Mouse (Mus musculus) C2C12 (cell line): ENCODE data around the gene Olfr427. TPM values are rescaled to one million over a fixed set of nuclear protein-coding genes. Genes with fewer than 3 reads are reported as not detected.
"Not testable (repeated sequence)": the region's sequence is repeated elsewhere in the genome, so short reads cannot be mapped to it uniquely, and the experiment has no call there.

Experiments
- H3K27me3 ChIP-seq: one replicate; pipeline ENCODE4 v1.6.1; 2011; ENCODE audit not compliant: control insufficient read depth, insufficient read depth, insufficient read length
- H3K36me3 ChIP-seq: one replicate; pipeline ENCODE4 v1.6.1; 2011; ENCODE audit not compliant: control insufficient read depth, insufficient read depth
- H3K4me3 ChIP-seq: one replicate; pipeline ENCODE4 v1.5.1; 2011; ENCODE audit warnings: mild to moderate bottlenecking, control low read depth; ENCODE audit not compliant: poor library complexity, insufficient read depth, severe bottlenecking
- H3K79me2 ChIP-seq: one replicate; pipeline ENCODE4 v1.6.1; 2011; ENCODE audit not compliant: control insufficient read depth, insufficient read depth
- H3K79me3 ChIP-seq: one replicate; pipeline ENCODE4 v1.6.1; 2011; ENCODE audit warnings: low read depth, control low read depth
- H3ac ChIP-seq: one replicate; pipeline ENCODE3; 2011; ENCODE audit warnings: low read depth; ENCODE audit not compliant: control insufficient read depth, insufficient read length
- CEBPB ChIP-seq: IDR thresholded peaks from one replicate; pipeline ENCODE4 v1.6.1; 2011; ENCODE audit warnings: low read depth, mild to moderate bottlenecking, control low read depth, moderate library complexity
- CTCF ChIP-seq: IDR thresholded peaks from one replicate; pipeline ENCODE4 v1.5.1; 2011; ENCODE audit not compliant: control insufficient read depth, insufficient read depth, insufficient read length
- FOSL1 ChIP-seq: IDR thresholded peaks from one replicate; pipeline ENCODE4 v1.8.0; 2011; ENCODE audit warnings: mild to moderate bottlenecking, low read length; ENCODE audit not compliant: poor library complexity, insufficient read depth, severe bottlenecking
- MAX ChIP-seq: IDR thresholded peaks from one replicate; pipeline ENCODE4 v1.6.1; 2011; ENCODE audit warnings: mild to moderate bottlenecking, control low read depth
- MYOD1 ChIP-seq: IDR thresholded peaks from one replicate; pipeline ENCODE4 v1.6.1; 2011; ENCODE audit warnings: low read depth; ENCODE audit not compliant: control insufficient read depth, insufficient read length
- MYOG ChIP-seq: IDR thresholded peaks from one replicate; pipeline ENCODE4 v1.6.1; 2011; ENCODE audit not compliant: control insufficient read depth, insufficient read length; ENCODE audit errors: extremely low read depth
- USF1 ChIP-seq: IDR thresholded peaks from one replicate; pipeline ENCODE4 v1.6.1; 2011; ENCODE audit warnings: low read depth, mild to moderate bottlenecking, control low read depth, moderate library complexity
- long read RNA-seq, 2 experiments: library from polyadenylated mRNA; unstranded; transcript quantifications; one replicate each; pipeline ENCODE4 v2.0.0; 2019 to 2020
- polyA plus RNA-seq: library from polyadenylated mRNA; unstranded; fragments of >200 nt; fragmentation: generic; extraction: Trizol; gene quantifications from one replicate; pipeline ENCODE4 v1.2.1, GENCODE M21; 2012; ENCODE audit warnings: missing spikeins

The Olfr427 gene
- polyA plus RNA-seq = not detected
- long read RNA-seq, experiment 1 = 0 reads
- long read RNA-seq, experiment 2 = 0 reads

- no peak within 1 kb of the TSS for H3K4me3 ChIP-seq
- no peaks in the 10 kb centered on the region for H3K79me3 ChIP-seq
- no peak within 1 kb of the TSS for H3ac ChIP-seq
- no peaks in the 10 kb centered on the region for H3K36me3 ChIP-seq
- TF ChIP-seq FOSL1 (no peak), USF1 (no peak), CTCF (no peak), MYOG (no peak), MAX (no peak), CEBPB (no peak), MYOD1 (no peak)
- no peaks in the 10 kb centered on the region for H3K79me2 ChIP-seq
- H3K27me3 ChIP-seq = no peaks in the 10 kb centered on the region
These were observed at the start of gene Olfr427 for GRCm38 (mm10) chr1:174096591-174096990. TSS of gene Olfr427 (plus strand) at chr1:174096891.

- not testable (repeated sequence) for H3ac ChIP-seq, H3K27me3 ChIP-seq, H3K36me3 ChIP-seq, H3K79me3 ChIP-seq, H3K79me2 ChIP-seq, H3K4me3 ChIP-seq
These were observed 48.5 kb upstream of the Olfr427 start for GRCm38 (mm10) chr1:174048227-174048626.

DNA sequence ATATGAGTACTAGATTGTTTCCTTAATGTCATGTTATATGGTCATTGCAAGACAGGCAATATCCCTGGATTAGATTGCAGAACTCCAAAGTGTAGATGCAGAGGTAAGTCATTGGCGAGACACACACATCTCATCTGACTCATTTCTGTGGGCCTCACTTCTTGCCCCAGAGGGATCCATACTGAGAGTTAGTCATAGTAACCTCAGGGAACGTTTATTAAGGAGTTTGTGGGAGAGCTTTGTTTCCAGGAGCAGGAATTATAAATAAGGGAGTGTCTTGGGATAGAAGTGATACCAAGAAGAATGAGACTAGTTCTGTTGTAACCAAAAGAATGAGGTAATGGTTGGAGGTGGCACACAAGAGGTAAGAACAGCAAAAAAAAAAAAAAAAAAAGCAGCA lies 47.8 kb upstream of the Olfr427 start, which contains the start of gene Olfr432:
TSS of gene Olfr432 (plus strand) at position 313 of the 400 bp plus-strand sequence.
- no peak within 1 kb of the TSS for H3ac ChIP-seq
- TF ChIP-seq MYOG = no peak
- TF ChIP-seq FOSL1 = no peak
- no peak for TF ChIP-seq CEBPB
- TF ChIP-seq MAX = no peak
- TF ChIP-seq MYOD1 = no peak
- TF ChIP-seq USF1 = no peak
- TF ChIP-seq CTCF = no peak
- H3K79me2 ChIP-seq = no peaks in the 10 kb centered on the region
- H3K27me3 ChIP-seq = no peaks in the 10 kb centered on the region
- no peak within 1 kb of the TSS for H3K4me3 ChIP-seq
- no peaks in the 10 kb centered on the region for H3K79me3 ChIP-seq
- H3K36me3 ChIP-seq = no peaks in the 10 kb centered on the region

- H3K36me3 ChIP-seq, H3K79me3 ChIP-seq, H3K27me3 ChIP-seq, H3ac ChIP-seq, H3K79me2 ChIP-seq, H3K4me3 ChIP-seq: not testable (repeated sequence)
These were observed 47.3 kb upstream of the Olfr427 start for GRCm38 (mm10) chr1:174049357-174049756.

DNA sequence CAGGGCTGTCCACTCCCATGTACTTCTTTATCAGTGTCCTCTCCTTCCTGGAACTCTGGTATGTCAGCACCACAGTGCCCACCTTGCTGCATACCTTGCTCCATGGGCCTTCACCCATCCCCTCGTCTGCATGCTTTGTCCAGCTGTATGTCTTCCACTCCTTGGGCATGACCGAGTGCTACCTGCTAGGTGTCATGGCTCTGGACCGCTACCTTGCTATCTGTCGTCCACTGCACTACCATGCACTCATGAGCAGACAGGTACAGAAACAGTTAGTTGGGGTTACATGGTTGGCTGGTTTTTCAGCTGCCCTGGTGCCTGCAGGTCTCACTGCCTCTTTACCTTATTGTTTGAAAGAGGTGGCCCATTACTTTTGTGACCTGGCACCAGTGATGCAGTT lies 46.2 kb upstream of the Olfr427 start:
- Histone ChIP-seq H3K79me2 (no peaks in the 10 kb centered on the region), H3K4me3 (no peak overlapping the region)

GRCm38 (mm10) chr1:174051515-174051914 lies 45.2 kb upstream of the Olfr427 start:
- H3K79me2 ChIP-seq = no peaks in the 10 kb centered on the region
- no peak overlapping the region for H3K4me3 ChIP-seq
- no peak for TF ChIP-seq MAX
- TF ChIP-seq MYOD1 = no peak
- TF ChIP-seq CTCF = no peak
- no peak for TF ChIP-seq CEBPB
- TF ChIP-seq MYOG = no peak

More for the DNA sequence above, 46.2 kb upstream of the Olfr427 start:
- no peak for TF ChIP-seq MYOD1
- TF ChIP-seq FOSL1 = no peak
- TF ChIP-seq CTCF = no peak
- TF ChIP-seq USF1 = no peak
- no peak for TF ChIP-seq CEBPB
- no peak for TF ChIP-seq MAX
- TF ChIP-seq MYOG = no peak
- Histone ChIP-seq H3ac (no peak overlapping the region), H3K79me3 (no peaks in the 10 kb centered on the region), H3K27me3 (no peaks in the 10 kb centered on the region), H3K36me3 (no peaks in the 10 kb centered on the region)

More at GRCm38 (mm10) chr1:174051515-174051914, 45.2 kb upstream of the Olfr427 start:
- Histone ChIP-seq H3ac (no peak overlapping the region), H3K27me3 (no peaks in the 10 kb centered on the region), H3K36me3 (no peaks in the 10 kb centered on the region), H3K79me3 (no peaks in the 10 kb centered on the region)
